Mouse (Mus musculus): Measurements from ENCODE around the gene Fat1. TPM values are rescaled to one million over a fixed set of nuclear protein-coding genes. Genes with fewer than 3 reads are reported as not detected.

Fat1 gene
- polyA plus RNA-seq, 2 experiments, result 0.98 to 1.3 TPM

- Histone ChIP-seq H3K4me2 (ENCODE audit: low read depth) (no peak overlapping the region), H3K4me3 (ENCODE audit: insufficient read depth in 1 of 2, low read depth in 2 of 2, low read length in 2 of 2) (no peak overlapping the region), H3K4me1 (replicated peaks; ENCODE audit: control insufficient read depth in 2 of 2, insufficient read depth in 2 of 2, low read length in 1 of 2) (no peaks in the 10 kb centered on the region), H3K9ac (replicated peaks) (no peak overlapping the region), H3K9me3 (ENCODE audit: control insufficient read depth, low read length) (no peaks in the 10 kb centered on the region), H3K27me3 (ENCODE audit: control insufficient read depth, insufficient read depth, low read length) (no peaks in the 10 kb centered on the region), H3K36me3 (replicated peaks; ENCODE audit: control insufficient read depth, insufficient read depth, low read depth) (no peaks in the 10 kb centered on the region), H3K27ac (no peak overlapping the region)
- DNase-seq (ENCODE audit: low read depth in 3 of 3, low spot score in 3 of 3) (no peak), ATAC-seq (ENCODE audit: insufficient read depth) (no peak)
- WGBS (ENCODE audit: insufficient replicate concordance), result 67% methylated on average over 6 of the region's 6 CpGs
- TF ChIP-seq CTCF (IDR thresholded peaks at IDR 0.05; ENCODE audit: low read depth) (no peak), EP300 (IDR thresholded peaks at IDR 0.05; ENCODE audit: low read depth) (no peak)
These were observed 26.2 kb downstream of the Fat1 start for GRCm38 (mm10) chr8:44961492-44961891.

- H3K9me3 ChIP-seq (ENCODE audit: control insufficient read depth, low read length), result no peaks in the 10 kb centered on the region
- no peak for DNase-seq (ENCODE audit: low read depth in 3 of 3, low spot score in 3 of 3)
- H3K9ac ChIP-seq (replicated peaks), result no peak overlapping the region
These were observed 27.5 kb downstream of the Fat1 start for GRCm38 (mm10) chr8:44962572-44963231.

GRCm38 (mm10) chr8:44967521-44968039 is 32.3 kb downstream of the Fat1 start:
- H3K36me3 ChIP-seq (replicated peaks; ENCODE audit: control insufficient read depth, insufficient read depth, low read depth), result no peaks in the 10 kb centered on the region
- H3K27me3 ChIP-seq (ENCODE audit: control insufficient read depth, insufficient read depth, low read length), result no peaks in the 10 kb centered on the region
- TF ChIP-seq EP300 (IDR thresholded peaks at IDR 0.05; ENCODE audit: low read depth), result no peak
- no peak for TF ChIP-seq CTCF (IDR thresholded peaks at IDR 0.05; ENCODE audit: low read depth)
- no peak for ATAC-seq (ENCODE audit: insufficient read depth)
- DNase-seq (ENCODE audit: low read depth in 3 of 3, low spot score in 3 of 3), result no peak
- H3K4me1 ChIP-seq (replicated peaks; ENCODE audit: control insufficient read depth in 2 of 2, insufficient read depth in 2 of 2, low read length in 1 of 2), result no peaks in the 10 kb centered on the region
- no peak overlapping the region for H3K27ac ChIP-seq
- no peak overlapping the region for H3K4me2 ChIP-seq (ENCODE audit: low read depth)
- no peak overlapping the region for H3K4me3 ChIP-seq (ENCODE audit: insufficient read depth in 1 of 2, low read depth in 2 of 2, low read length in 2 of 2)
- WGBS (ENCODE audit: insufficient replicate concordance), result 69% methylated on average over 8 of the region's 8 CpGs
- H3K9ac ChIP-seq (replicated peaks), result no peak overlapping the region
- H3K9me3 ChIP-seq (ENCODE audit: control insufficient read depth, low read length), result no peaks in the 10 kb centered on the region

More at GRCm38 (mm10) chr8:44962572-44963231, 27.5 kb downstream of the Fat1 start:
- Histone ChIP-seq H3K4me2 (ENCODE audit: low read depth) (no peak overlapping the region), H3K36me3 (replicated peaks; ENCODE audit: control insufficient read depth, insufficient read depth, low read depth) (no peaks in the 10 kb centered on the region), H3K27me3 (ENCODE audit: control insufficient read depth, insufficient read depth, low read length) (no peaks in the 10 kb centered on the region), H3K4me3 (ENCODE audit: insufficient read depth in 1 of 2, low read depth in 2 of 2, low read length in 2 of 2) (no peak overlapping the region), H3K27ac (no peak overlapping the region), H3K4me1 (replicated peaks; ENCODE audit: control insufficient read depth in 2 of 2, insufficient read depth in 2 of 2, low read length in 1 of 2) (no peaks in the 10 kb centered on the region)
- no peak for ATAC-seq (ENCODE audit: insufficient read depth)
- TF ChIP-seq CTCF (IDR thresholded peaks at IDR 0.05; ENCODE audit: low read depth), result no peak
- no peak for TF ChIP-seq EP300 (IDR thresholded peaks at IDR 0.05; ENCODE audit: low read depth)
- 64% methylated on average over 12 of the region's 12 CpGs for WGBS (ENCODE audit: insufficient replicate concordance)

GRCm38 (mm10) chr8:44970093-44970492 is 34.8 kb downstream of the Fat1 start:
- DNase-seq (ENCODE audit: low read depth in 3 of 3, low spot score in 3 of 3), result no peak
- H3K27ac ChIP-seq, result no peak overlapping the region
- no peak overlapping the region for H3K9ac ChIP-seq (replicated peaks)

GRCm38 (mm10) chr8:44971346-44971745 is 36.1 kb downstream of the Fat1 start:
- no peak overlapping the region for H3K4me2 ChIP-seq (ENCODE audit: low read depth)
- no peak for ATAC-seq (ENCODE audit: insufficient read depth)
- DNase-seq (ENCODE audit: low read depth in 3 of 3, low spot score in 3 of 3), result no peak
- H3K9me3 ChIP-seq (ENCODE audit: control insufficient read depth, low read length), result no peaks in the 10 kb centered on the region
- no peak overlapping the region for H3K4me3 ChIP-seq (ENCODE audit: insufficient read depth in 1 of 2, low read depth in 2 of 2, low read length in 2 of 2)
- TF ChIP-seq EP300 (IDR thresholded peaks at IDR 0.05; ENCODE audit: low read depth) (no peak), CTCF (IDR thresholded peaks at IDR 0.05; ENCODE audit: low read depth) (no peak)
- no peak overlapping the region for H3K9ac ChIP-seq (replicated peaks)
- 29% methylated on average over 6 of the region's 6 CpGs for WGBS (ENCODE audit: insufficient replicate concordance)
- no peak overlapping the region for H3K27ac ChIP-seq
- peaks cover 0 to 4% of the 10 kb centered on the region in 2 experiments; a peak in 1 of 4 replicates for H3K4me1 ChIP-seq (replicated peaks; ENCODE audit: control insufficient read depth in 2 of 2, insufficient read depth in 2 of 2, low read length in 1 of 2)
- no peaks in the 10 kb centered on the region for H3K36me3 ChIP-seq (replicated peaks; ENCODE audit: control insufficient read depth, insufficient read depth, low read depth)
- H3K27me3 ChIP-seq (ENCODE audit: control insufficient read depth, insufficient read depth, low read length), result no peaks in the 10 kb centered on the region

More at GRCm38 (mm10) chr8:44970093-44970492, 34.8 kb downstream of the Fat1 start:
- H3K4me2 ChIP-seq (ENCODE audit: low read depth), result no peak overlapping the region
- H3K4me3 ChIP-seq (ENCODE audit: insufficient read depth in 1 of 2, low read depth in 2 of 2, low read length in 2 of 2), result no peak overlapping the region
- WGBS (ENCODE audit: insufficient replicate concordance), result 32% methylated on average over 12 of the region's 12 CpGs
- no peak for ATAC-seq (ENCODE audit: insufficient read depth)
- no peak for TF ChIP-seq CTCF (IDR thresholded peaks at IDR 0.05; ENCODE audit: low read depth)
- TF ChIP-seq EP300 (IDR thresholded peaks at IDR 0.05; ENCODE audit: low read depth), result no peak
- H3K9me3 ChIP-seq (ENCODE audit: control insufficient read depth, low read length), result no peaks in the 10 kb centered on the region
- H3K36me3 ChIP-seq (replicated peaks; ENCODE audit: control insufficient read depth, insufficient read depth, low read depth), result no peaks in the 10 kb centered on the region
- no peaks in the 10 kb centered on the region for H3K27me3 ChIP-seq (ENCODE audit: control insufficient read depth, insufficient read depth, low read length)
- H3K4me1 ChIP-seq (replicated peaks; ENCODE audit: control insufficient read depth in 2 of 2, insufficient read depth in 2 of 2, low read length in 1 of 2), result peaks cover 0 to 4% of the 10 kb centered on the region in 2 experiments; a peak in 1 of 4 replicates
